Mouse (Mus musculus): ENCODE measurements around the gene Il27ra. TPM values are rescaled to one million over a fixed set of nuclear protein-coding genes. Genes with fewer than 3 reads are reported as not detected.

Il27ra gene
- polyA plus RNA-seq, 1 experiment from 2014 or later = 0.87 TPM

DNA sequence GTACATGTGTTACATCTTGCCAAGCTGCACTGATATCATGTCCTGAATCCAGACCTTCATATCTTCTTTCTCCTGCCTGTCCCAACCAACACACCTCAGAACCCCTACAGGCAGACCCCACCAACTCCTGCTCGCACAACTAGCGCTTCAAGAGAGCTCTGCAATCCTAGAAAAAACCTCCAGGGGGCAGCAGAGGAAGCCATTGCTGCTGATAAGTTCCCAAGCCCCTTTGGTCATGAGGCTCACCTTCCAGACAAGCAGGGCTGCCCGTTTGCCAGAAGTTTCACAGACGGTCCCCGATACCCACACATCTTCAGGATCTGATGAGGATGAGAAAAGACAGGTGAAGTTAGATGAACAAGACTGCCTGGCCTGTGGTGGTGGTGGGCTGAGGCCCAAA is 3.3 kb downstream of the Il27ra start:
- no peak overlapping the region for H3K9ac ChIP-seq (ENCODE audit: low read depth, low read length)
- no peaks in the 10 kb centered on the region for H3K4me1 ChIP-seq (ENCODE audit: control insufficient read depth, low read depth, low read length)
- 1% methylated on average over 5 of the region's 5 CpGs for WGBS (ENCODE audit: insufficient replicate concordance)
- no peak overlapping the region for H3K4me3 ChIP-seq (ENCODE audit: low read depth, low read length)
- no peaks in the 10 kb centered on the region for H3K36me3 ChIP-seq (ENCODE audit: control insufficient read depth, insufficient read depth)
- H3K27me3 ChIP-seq (ENCODE audit: control insufficient read depth, insufficient read depth, low read depth, low read length) = peaks cover 34% of the 10 kb centered on the region
- no peaks in the 10 kb centered on the region for H3K9me3 ChIP-seq (replicated peaks; ENCODE audit: control insufficient read depth, low read length)
- H3K27ac ChIP-seq (ENCODE audit: low read length) = no peak overlapping the region
- ATAC-seq (ENCODE audit: low read depth) = no peak
- no peak overlapping the region for H3K4me2 ChIP-seq (ENCODE audit: low read depth, low read length)

DNA sequence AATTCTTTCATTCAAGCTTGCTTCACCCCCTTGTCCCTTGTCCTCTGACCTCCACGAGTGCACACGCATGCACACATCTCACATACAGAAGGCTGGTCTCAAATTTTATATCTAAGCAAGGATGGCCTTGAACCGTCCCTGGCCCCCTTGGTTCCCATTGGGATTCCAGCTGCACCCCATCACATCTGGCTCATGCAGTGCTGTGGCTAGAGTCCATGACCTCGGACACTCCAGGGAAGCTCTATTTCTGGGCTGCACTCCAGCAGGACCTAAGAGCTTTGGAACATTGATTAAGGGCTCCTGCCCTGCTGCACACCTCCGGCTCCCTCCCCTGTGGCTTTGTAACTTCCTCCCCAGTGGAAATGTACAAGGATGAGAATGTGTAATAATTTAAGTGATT is 4.4 kb downstream of the Il27ra start:
- no peak for ATAC-seq (ENCODE audit: low read depth)
- H3K27me3 ChIP-seq (ENCODE audit: control insufficient read depth, insufficient read depth, low read depth, low read length) = peaks cover 24% of the 10 kb centered on the region
- no peaks in the 10 kb centered on the region for H3K4me1 ChIP-seq (ENCODE audit: control insufficient read depth, low read depth, low read length)
- 67% methylated on average over 5 of the region's 5 CpGs for WGBS (ENCODE audit: insufficient replicate concordance)
- H3K9ac ChIP-seq (ENCODE audit: low read depth, low read length) = no peak overlapping the region
- no peaks in the 10 kb centered on the region for H3K36me3 ChIP-seq (ENCODE audit: control insufficient read depth, insufficient read depth)
- no peak overlapping the region for H3K27ac ChIP-seq (ENCODE audit: low read length)
- no peak overlapping the region for H3K4me3 ChIP-seq (ENCODE audit: low read depth, low read length)
- no peak overlapping the region for H3K4me2 ChIP-seq (ENCODE audit: low read depth, low read length)
- no peaks in the 10 kb centered on the region for H3K9me3 ChIP-seq (replicated peaks; ENCODE audit: control insufficient read depth, low read length)

DNA sequence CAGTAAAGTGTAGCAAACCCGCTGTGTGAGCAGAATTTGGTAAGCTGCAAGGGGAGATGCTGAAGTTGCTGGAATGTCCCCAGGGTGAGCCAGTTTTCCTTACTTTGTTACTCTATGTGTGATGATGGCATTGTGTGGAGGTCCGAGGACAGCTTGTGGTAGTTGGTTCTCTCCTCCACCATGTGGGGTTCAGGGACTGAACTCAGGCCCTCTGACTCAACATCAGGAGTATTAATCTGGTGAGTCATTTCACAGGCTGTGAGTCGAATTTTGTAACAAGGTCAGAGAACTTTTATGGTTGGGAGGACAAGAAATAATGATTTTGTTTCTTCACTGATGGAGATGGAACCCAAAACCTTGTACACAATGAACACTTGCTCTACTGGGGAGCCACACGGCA is 9.6 kb downstream of the Il27ra start:
- Histone ChIP-seq H3K27me3 (ENCODE audit: control insufficient read depth, insufficient read depth, low read depth, low read length) (no peaks in the 10 kb centered on the region), H3K9ac (ENCODE audit: low read depth, low read length) (no peak overlapping the region), H3K9me3 (replicated peaks; ENCODE audit: control insufficient read depth, low read length) (no peaks in the 10 kb centered on the region), H3K36me3 (ENCODE audit: control insufficient read depth, insufficient read depth) (no peaks in the 10 kb centered on the region), H3K4me1 (ENCODE audit: control insufficient read depth, low read depth, low read length) (no peaks in the 10 kb centered on the region), H3K4me2 (ENCODE audit: low read depth, low read length) (no peak overlapping the region), H3K27ac (ENCODE audit: low read length) (no peak overlapping the region), H3K4me3 (ENCODE audit: low read depth, low read length) (no peak overlapping the region)
- ATAC-seq (ENCODE audit: low read depth) = no peak
- WGBS (ENCODE audit: insufficient replicate concordance) = 53% methylated on average over 4 of the region's 4 CpGs

DNA sequence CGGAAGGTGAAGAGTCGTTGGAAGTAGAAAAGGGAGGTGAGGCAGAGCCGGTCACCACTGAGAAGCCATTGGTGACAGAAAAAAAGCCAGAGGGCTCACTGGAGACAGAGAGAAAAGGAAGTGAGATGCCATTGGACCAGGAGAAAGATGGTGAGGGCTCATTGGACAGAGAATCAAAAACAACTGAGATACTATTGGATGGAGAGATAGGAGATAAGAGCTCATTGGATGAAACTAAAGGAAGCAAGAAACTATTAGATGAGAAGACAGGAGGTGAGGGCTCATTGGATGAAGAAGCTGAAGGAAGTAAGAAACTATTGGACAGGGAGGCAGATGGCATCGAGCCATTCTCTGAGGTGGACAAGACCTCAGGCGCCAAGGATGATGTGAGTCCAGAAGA is 13.1 kb downstream of the Il27ra start:
- Histone ChIP-seq H3K36me3 (ENCODE audit: control insufficient read depth, insufficient read depth) (no peaks in the 10 kb centered on the region), H3K9ac (ENCODE audit: low read depth, low read length) (no peak overlapping the region), H3K27me3 (ENCODE audit: control insufficient read depth, insufficient read depth, low read depth, low read length) (peaks cover 28% of the 10 kb centered on the region), H3K9me3 (replicated peaks; ENCODE audit: control insufficient read depth, low read length) (no peaks in the 10 kb centered on the region), H3K4me2 (ENCODE audit: low read depth, low read length) (no peak overlapping the region), H3K27ac (ENCODE audit: low read length) (no peak overlapping the region), H3K4me3 (ENCODE audit: low read depth, low read length) (no peak overlapping the region), H3K4me1 (ENCODE audit: control insufficient read depth, low read depth, low read length) (peaks cover 6% of the 10 kb centered on the region)
- ATAC-seq (ENCODE audit: low read depth) = no peak
- 65% methylated on average over 5 of the region's 5 CpGs for WGBS (ENCODE audit: insufficient replicate concordance)

DNA sequence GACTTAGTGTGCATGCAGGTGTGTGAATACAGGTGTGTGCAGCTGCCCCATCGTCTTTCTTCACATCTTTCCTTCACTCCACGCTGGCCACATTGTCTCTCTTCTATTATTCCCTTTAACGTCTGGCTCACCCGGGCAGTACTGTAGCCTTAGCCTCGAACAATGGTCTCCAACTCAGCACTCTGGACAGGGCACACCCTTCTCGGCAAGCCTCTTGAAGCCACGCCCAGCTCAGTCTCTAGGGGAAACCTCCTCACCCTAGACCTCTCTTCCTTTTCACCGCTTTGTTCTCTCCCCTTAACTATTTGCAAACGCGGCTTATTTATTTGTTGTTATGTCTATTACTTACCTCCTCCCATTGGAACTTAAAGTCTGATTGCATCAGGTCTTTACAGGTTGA is 14.9 kb downstream of the Il27ra start:
- ATAC-seq (ENCODE audit: low read depth) = no peak
- no peaks in the 10 kb centered on the region for H3K36me3 ChIP-seq (ENCODE audit: control insufficient read depth, insufficient read depth)
- peaks cover 42% of the 10 kb centered on the region for H3K27me3 ChIP-seq (ENCODE audit: control insufficient read depth, insufficient read depth, low read depth, low read length)
- no peaks in the 10 kb centered on the region for H3K9me3 ChIP-seq (replicated peaks; ENCODE audit: control insufficient read depth, low read length)
- H3K4me3 ChIP-seq (ENCODE audit: low read depth, low read length) = no peak overlapping the region
- H3K27ac ChIP-seq (ENCODE audit: low read length) = no peak overlapping the region
- H3K4me2 ChIP-seq (ENCODE audit: low read depth, low read length) = no peak overlapping the region
- H3K9ac ChIP-seq (ENCODE audit: low read depth, low read length) = no peak overlapping the region
- 10% methylated on average over 10 of the region's 10 CpGs for WGBS (ENCODE audit: insufficient replicate concordance)
- peaks cover 6% of the 10 kb centered on the region for H3K4me1 ChIP-seq (ENCODE audit: control insufficient read depth, low read depth, low read length)

DNA sequence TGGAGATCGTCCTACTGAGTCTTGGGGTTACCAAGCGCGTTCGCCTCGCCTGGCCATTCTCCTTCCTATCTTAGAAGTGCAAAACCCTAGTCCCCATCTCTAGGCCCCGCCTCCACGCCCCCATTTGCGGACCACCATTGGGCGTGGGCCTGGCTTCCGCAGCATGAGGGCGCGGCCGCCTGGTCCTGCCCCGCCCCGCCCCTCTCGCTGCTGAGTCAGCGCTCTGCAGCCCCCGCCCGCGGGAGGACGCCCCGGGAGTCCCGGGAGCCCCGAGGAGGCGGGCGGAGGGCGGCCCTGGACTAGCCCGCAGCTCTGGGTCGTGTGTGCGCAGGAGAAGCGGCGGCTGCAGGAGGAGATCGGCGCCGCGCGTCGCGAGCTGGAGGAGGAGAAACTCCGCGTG is 16.5 kb downstream of the Il27ra start:
- under 1% methylated on average over 41 of the region's 41 CpGs for WGBS (ENCODE audit: insufficient replicate concordance)
- ATAC-seq (ENCODE audit: low read depth) = peak; percentile 59
- Histone ChIP-seq H3K4me2 (ENCODE audit: low read depth, low read length) (peak overlapping the region; percentile 55), H3K4me1 (ENCODE audit: control insufficient read depth, low read depth, low read length) (peaks cover 6% of the 10 kb centered on the region), H3K27me3 (ENCODE audit: control insufficient read depth, insufficient read depth, low read depth, low read length) (peaks cover 54% of the 10 kb centered on the region), H3K9me3 (replicated peaks; ENCODE audit: control insufficient read depth, low read length) (no peaks in the 10 kb centered on the region), H3K9ac (ENCODE audit: low read depth, low read length) (no peak overlapping the region), H3K27ac (ENCODE audit: low read length) (no peak overlapping the region), H3K36me3 (ENCODE audit: control insufficient read depth, insufficient read depth) (no peaks in the 10 kb centered on the region), H3K4me3 (ENCODE audit: low read depth, low read length) (peak overlapping the region; percentile 34; the same call in 1 of the 2 replicates)

DNA sequence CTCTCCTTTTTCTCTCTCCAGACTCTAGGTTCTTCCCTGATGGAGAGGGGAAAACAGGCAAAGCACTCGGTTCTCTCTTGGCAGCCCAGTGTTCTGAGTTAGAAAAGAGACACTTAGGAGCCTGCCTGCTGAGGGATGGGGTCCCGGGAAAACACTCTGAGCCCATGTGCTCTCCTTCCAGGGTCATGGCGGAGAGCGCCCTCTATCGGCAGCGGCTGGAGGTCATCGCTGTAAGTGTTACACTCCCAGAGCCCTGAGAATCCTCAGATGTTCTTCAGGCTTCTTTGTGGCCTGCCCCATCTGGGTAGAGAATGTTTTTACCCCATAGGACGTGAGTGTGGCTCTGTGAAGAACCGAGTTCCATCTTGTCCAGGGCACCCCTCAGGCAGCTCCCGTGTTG is 18.2 kb downstream of the Il27ra start:
- no peak overlapping the region for H3K9ac ChIP-seq (ENCODE audit: low read depth, low read length)
- 17% methylated on average over 10 of the region's 10 CpGs for WGBS (ENCODE audit: insufficient replicate concordance)
- H3K27me3 ChIP-seq (ENCODE audit: control insufficient read depth, insufficient read depth, low read depth, low read length) = peaks cover 65% of the 10 kb centered on the region
- peaks cover 6% of the 10 kb centered on the region for H3K4me1 ChIP-seq (ENCODE audit: control insufficient read depth, low read depth, low read length)
- H3K36me3 ChIP-seq (ENCODE audit: control insufficient read depth, insufficient read depth) = no peaks in the 10 kb centered on the region
- no peak overlapping the region for H3K4me2 ChIP-seq (ENCODE audit: low read depth, low read length)
- ATAC-seq (ENCODE audit: low read depth) = no peak
- H3K4me3 ChIP-seq (ENCODE audit: low read depth, low read length) = no peak overlapping the region
- H3K9me3 ChIP-seq (replicated peaks; ENCODE audit: control insufficient read depth, low read length) = no peaks in the 10 kb centered on the region
- H3K27ac ChIP-seq (ENCODE audit: low read length) = no peak overlapping the region

DNA sequence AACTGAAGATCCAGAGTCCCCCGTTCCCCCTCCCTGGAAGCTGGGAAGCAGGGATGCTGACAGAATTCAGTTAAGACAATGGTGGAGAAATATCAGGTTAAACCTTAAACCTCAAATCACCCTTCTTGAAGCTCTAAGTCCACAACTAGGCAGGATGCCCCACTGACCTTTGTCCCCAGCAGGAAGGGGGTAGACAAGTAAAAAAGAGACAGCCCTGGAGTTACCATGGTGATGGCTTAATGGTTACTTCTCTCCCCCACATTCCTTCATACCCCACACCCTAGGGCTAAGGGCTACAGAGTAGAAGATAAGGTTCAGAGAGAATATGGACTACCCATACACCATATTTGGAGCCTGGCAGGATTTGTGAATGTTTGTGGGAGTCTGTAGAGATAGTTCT is 18.8 kb downstream of the Il27ra start:
- Histone ChIP-seq H3K9me3 (replicated peaks; ENCODE audit: control insufficient read depth, low read length) (no peaks in the 10 kb centered on the region), H3K4me1 (ENCODE audit: control insufficient read depth, low read depth, low read length) (peaks cover 6% of the 10 kb centered on the region), H3K27me3 (ENCODE audit: control insufficient read depth, insufficient read depth, low read depth, low read length) (peaks cover 65% of the 10 kb centered on the region), H3K36me3 (ENCODE audit: control insufficient read depth, insufficient read depth) (no peaks in the 10 kb centered on the region), H3K27ac (ENCODE audit: low read length) (no peak overlapping the region), H3K9ac (ENCODE audit: low read depth, low read length) (no peak overlapping the region), H3K4me3 (ENCODE audit: low read depth, low read length) (no peak overlapping the region), H3K4me2 (ENCODE audit: low read depth, low read length) (no peak overlapping the region)
- 46% methylated on average over 1 of the region's 1 CpGs for WGBS (ENCODE audit: insufficient replicate concordance)
- no peak for ATAC-seq (ENCODE audit: low read depth)

DNA sequence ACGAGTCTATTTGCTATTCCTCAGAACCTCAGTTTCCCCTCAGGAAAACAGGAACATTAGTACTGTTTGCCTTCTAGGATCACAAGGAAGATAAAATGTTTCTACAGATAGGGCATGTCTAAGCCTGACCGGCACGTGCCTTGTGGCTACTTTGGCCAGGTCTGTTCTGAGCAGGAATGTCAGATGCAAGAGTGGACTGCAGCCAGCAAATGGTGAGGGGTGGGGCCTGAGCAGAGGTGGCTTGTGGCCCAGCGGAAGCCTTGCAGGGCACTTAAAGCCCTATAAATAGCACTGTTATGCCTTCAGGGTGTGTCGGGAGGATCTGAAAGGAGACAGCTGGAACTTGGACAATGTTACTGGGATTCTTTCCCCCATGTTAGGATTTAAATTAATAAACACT is 19.3 kb downstream of the Il27ra start:
- Histone ChIP-seq H3K4me3 (ENCODE audit: low read depth, low read length) (no peak overlapping the region), H3K36me3 (ENCODE audit: control insufficient read depth, insufficient read depth) (no peaks in the 10 kb centered on the region), H3K9ac (ENCODE audit: low read depth, low read length) (no peak overlapping the region), H3K4me2 (ENCODE audit: low read depth, low read length) (no peak overlapping the region), H3K27me3 (ENCODE audit: control insufficient read depth, insufficient read depth, low read depth, low read length) (peaks cover 69% of the 10 kb centered on the region), H3K4me1 (ENCODE audit: control insufficient read depth, low read depth, low read length) (peaks cover 6% of the 10 kb centered on the region), H3K27ac (ENCODE audit: low read length) (no peak overlapping the region), H3K9me3 (replicated peaks; ENCODE audit: control insufficient read depth, low read length) (no peaks in the 10 kb centered on the region)
- WGBS (ENCODE audit: insufficient replicate concordance) = 21% methylated on average over 5 of the region's 5 CpGs
- ATAC-seq (ENCODE audit: low read depth) = no peak

DNA sequence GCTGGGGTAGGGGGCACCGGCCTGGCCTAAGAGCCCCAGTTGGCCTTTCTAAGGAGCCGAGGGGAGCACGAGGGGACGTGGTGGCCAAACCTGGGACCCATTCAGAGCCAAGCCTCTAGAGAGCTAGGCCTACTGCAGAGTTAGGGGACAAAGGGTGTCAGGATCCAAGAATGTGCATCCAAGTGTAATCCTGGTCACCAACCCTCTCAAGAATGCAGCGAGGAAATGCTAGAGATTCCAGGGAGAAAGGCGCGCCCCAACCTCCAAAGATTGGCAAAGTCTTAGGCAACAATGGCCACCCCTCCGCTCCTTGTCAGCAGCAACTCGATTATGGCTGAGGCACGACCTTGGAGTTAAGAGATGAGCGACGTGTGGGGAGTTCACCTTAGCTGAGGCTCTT is 20.8 kb downstream of the Il27ra start:
- Histone ChIP-seq H3K27me3 (ENCODE audit: control insufficient read depth, insufficient read depth, low read depth, low read length) (peaks cover 64% of the 10 kb centered on the region), H3K27ac (ENCODE audit: low read length) (no peak overlapping the region), H3K9me3 (replicated peaks; ENCODE audit: control insufficient read depth, low read length) (no peaks in the 10 kb centered on the region), H3K4me1 (ENCODE audit: control insufficient read depth, low read depth, low read length) (peaks cover 6% of the 10 kb centered on the region), H3K9ac (ENCODE audit: low read depth, low read length) (no peak overlapping the region), H3K4me3 (ENCODE audit: low read depth, low read length) (no peak overlapping the region), H3K36me3 (ENCODE audit: control insufficient read depth, insufficient read depth) (no peaks in the 10 kb centered on the region), H3K4me2 (ENCODE audit: low read depth, low read length) (no peak overlapping the region)
- 39% methylated on average over 12 of the region's 12 CpGs for WGBS (ENCODE audit: insufficient replicate concordance)
- no peak for ATAC-seq (ENCODE audit: low read depth)
